Mouse (Mus musculus): ENCODE measurements around the gene Acr.

DNA sequence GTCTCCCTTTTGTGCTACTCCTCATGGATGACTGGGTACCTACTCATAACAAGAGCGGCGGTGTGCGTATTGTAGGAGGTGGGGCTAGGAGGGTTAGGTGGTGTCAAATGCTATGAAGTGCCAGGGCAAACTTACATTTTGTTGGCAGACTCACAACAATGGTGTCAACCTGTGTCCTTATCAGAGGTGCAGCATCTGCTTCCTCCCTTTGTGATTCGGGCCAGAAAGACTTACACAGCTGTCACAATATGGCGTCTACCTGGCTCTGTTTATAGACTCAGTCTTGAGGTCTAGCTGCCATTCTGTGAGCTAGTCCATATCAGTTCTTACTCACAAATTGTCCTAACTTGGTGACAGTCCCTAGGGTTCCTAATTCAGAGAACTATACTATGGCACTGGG, 17.0 kb downstream of the Acr start:
- TF ChIP-seq POLR2A (IDR thresholded peaks at IDR 0.05; ENCODE audit: extremely low read depth, insufficient read depth, low read length): no peak
- TF ChIP-seq CTCF (IDR thresholded peaks at IDR 0.05; ENCODE audit: low read depth, low read length): no peak

Measured in liver, adult 2 months (tissue).